Mouse (Mus musculus) monocyte, adult 2 months (primary cell): ENCODE results near the gene 3110082I17Rik.

Experiments used
- DNase-seq, 2 experiments: peaks; one replicate each; pipeline ENCODE4 v3.0.0; 2022; ENCODE audit warnings: low spot score in 2 of 2, low read depth in 1 of 2

3110082I17Rik gene

DNA sequence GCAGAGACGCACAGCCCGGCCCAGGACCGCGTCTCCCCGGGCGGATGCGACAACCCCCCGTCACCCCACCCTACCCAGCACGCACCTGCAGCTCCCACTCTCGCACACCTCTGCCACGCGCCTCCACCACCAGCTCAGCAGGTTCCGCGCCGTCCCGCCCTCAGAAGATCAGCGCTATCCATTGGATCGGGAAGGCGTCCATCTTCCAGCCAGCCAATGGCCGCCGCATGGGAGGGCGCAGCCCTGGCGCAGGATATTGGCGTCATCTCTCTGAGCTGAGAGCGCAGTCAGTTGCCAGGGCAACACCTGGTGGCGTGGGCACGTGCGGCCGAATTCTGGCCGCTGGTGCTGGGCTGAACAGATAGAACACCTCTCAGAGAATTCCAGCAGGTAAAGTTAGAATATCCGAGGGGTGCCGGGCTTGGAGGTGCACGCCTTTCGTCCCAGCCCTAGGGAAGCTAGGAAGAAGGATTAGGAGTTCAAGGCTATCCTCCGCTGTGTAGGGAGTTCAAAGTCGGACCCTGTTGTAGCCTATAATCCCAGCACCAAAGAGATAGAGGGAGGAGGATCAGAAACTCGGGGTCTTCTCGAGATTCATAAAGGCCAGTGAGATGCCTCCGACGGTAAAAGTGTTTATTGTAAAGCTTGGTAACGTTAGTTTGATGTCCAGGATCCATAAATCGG lies at the start of gene 3110082I17Rik:
3110082I17Rik (minus strand) TSS at position 144 of the 684 bp plus-strand sequence.
- peak; percentile 87 to 97 for DNase-seq

DNA sequence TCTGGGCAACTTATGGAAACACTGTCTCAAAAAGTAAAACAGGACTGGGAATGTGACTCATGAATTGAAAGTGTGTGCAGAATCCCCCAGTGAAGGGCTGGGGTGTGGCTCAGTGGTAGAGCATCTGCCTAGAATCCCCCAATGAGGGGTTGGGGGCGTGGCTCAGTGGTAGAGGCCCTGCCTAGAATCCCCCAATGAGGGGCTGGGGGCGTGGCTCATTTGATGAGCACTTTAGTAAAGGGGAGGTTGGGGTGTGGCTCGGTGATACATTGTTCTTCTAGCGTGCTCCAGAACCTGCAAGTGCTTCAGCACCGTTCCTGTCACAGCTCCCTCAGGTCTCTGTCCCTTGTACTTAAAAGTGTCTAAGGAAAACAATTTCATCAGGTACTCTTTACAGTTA lies 45.9 kb upstream of the 3110082I17Rik start:
- no peak for DNase-seq

DNA sequence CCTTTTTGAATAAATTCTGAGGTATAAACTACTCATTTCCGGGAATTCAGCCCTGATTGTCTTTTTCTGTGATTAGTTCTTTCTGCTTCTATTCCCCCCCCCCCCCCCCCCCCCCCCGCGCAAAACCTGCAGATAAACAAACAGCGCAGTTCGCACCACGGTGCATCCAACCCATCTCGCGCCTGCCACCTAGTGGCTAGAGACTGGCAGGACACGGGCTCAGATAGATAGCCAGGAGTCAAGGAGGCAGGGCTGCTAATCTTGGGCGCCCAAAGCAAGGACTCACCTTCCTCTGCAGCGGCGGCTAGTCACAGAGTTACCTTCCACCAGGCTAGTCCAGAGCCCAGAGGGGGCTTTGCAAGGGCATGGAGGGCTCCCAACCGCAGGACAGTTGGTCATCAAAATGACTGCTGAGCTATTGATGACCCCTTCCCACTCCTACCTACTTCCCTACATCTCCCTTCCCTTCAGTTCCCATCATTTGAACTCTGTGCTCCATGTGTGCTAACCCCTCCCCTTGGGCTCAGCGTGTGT lies 44.8 kb upstream of the 3110082I17Rik start:
- DNase-seq = peak; percentile 23 to 66

GRCm38 (mm10) chr5:139502281-139502680 lies 42.0 kb upstream of the 3110082I17Rik start:
- DNase-seq = no peak

GRCm38 (mm10) chr5:139498791-139499190 lies 38.5 kb upstream of the 3110082I17Rik start:
- no peak for DNase-seq

DNA sequence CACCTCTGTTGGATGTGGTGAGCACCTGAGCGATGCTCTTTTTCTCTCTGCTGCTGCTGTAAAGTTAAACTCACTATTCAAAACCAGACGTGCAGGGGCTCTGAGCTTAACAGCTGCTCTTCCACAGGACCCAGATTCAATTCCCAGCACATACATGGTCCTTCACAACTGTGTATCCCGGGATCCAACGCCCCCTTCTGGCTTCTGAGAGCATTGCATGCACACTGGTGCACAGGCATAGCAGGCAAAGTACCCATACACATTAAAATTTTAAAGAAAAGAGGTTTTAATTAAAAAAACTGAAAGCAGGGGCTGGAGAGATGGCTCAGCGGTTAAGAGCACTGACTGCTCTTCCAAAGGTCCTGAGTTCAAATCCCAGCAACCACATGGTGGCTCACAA lies 36.6 kb upstream of the 3110082I17Rik start:
- DNase-seq = no peak

- no peak for DNase-seq
Observed at GRCm38 (mm10) chr5:139495019-139495669, 34.8 kb upstream of the 3110082I17Rik start.

DNA sequence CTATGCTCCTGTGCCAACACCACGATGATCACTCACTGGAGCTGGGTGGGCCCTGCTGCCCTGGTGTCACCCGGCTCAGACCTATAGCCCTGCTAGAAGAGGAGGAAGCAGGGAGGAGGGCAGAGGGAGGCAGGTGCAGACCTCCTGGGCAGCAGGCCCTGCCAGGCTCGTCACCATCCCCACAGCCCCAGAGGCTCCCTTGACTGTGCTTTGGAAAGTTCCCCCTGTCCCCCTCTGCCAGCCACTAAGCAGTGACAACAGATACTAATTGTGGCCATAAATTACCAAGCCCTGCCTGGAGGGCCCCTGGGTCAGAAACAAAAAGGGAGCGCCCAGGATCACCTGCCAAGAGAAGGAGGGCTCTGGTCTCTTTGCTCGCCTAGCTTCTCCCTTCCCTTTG lies 33.4 kb upstream of the 3110082I17Rik start:
- DNase-seq = no peak

GRCm38 (mm10) chr5:139491348-139491747 lies 31.0 kb upstream of the 3110082I17Rik start:
- DNase-seq = no peak

DNA sequence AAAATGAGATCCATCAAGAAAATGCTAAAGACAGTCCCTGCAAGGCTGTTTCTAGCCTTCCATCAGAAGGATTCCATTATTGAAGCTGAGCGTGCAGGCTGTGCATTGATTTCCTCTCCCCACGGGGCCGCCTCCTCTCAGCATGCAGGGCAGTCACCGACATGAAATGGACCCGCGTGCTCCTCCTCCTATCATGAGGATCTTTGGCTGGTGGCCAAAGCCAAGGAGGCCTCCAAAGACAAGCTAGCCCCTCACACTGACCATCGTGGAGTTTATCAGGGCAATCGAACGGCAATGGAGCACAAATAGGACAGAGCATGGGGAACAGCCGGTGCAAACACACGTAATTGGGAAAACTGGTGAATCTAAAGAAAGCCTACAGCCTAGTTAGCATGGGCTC lies 29.8 kb upstream of the 3110082I17Rik start:
- no peak for DNase-seq

DNA sequence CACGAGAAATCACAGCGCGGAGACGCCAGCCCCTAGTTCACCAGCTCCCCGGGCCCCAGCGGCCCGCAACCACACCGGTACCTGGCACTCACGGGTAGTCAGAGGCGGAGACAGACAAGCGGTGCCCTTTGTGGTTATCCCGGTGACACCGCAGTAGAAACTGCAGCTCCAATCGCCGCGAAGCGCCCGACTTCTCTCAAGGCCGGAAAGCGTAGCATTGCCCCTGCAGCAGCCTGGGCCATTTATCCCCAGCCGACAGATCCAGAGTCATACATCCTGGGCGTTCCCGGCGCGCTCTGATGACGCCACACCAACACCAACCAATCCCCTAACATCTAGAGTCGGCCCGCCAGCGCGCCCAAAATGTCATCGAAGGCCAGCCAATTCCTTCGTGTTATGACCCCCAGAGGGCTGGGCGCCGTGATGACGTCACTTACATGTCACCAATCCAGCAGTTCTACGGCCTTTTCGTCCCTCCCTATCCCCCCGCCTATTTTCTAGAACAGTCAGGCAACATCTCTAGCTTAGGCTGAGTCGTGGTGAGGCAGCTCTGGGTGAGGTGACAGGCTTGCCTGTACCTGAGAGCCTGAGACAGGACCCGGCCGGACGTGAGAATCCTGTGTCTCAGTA lies 24.0 kb upstream of the 3110082I17Rik start, which contains the start of gene Zfand2a:
Zfand2a (minus strand) TSS at position 365 of the 630 bp plus-strand sequence.
- peak; percentile 99 for DNase-seq

DNA sequence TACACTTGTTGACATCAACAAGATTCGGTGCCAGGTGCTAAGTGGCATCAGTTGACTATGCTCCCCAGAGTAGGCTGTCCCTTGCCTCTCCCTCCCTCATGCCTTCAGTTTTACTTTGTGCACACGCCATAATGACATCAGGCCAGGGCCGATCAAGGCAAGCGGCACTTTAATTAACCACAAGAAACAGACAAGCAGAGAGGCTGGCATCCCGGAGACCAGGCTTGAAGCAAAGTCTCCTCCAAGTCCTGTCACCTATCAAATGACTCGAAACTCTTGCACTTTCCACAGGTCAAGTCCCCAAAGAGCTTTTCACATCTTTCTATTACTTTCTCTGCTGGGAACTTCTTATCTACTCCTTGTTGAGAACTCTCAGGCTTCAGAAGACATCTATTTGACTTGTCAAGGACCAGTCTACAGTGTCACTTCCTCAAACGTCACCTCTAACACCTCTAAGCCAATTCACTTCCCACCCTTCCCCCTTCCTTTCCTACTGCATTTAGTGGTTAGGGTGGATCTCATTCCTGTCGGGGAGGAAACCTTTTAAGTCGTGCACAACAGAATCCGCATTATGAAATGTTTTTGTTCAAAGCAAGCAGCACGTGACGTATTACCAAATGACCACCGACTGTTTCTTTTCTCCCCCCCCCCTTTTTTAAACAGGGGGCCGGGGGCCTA lies 23.0 kb upstream of the 3110082I17Rik start:
- DNase-seq = peak; percentile 14 to 58

DNA sequence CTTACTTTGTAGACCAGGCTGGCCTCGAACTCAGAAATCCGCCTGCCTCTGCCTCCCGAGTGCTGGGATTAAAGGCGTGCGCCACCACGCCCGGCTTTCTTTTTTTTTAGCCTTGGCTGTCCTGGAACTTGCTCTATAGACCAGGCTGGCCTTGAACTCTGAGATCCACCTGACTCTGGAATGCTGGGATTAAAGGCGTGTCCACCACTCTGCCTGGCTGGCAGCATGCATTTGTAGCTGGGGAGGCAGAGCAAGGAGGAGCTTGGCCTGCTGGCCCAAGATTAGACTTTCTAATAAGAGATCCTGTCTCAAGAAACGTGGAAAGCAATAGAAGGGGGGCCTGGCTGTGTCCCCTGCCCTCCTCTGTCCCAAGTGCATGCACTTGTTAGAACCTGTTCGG lies 20.1 kb upstream of the 3110082I17Rik start:
- DNase-seq = no peak

- DNase-seq = peak; percentile 72 to 74
Observed at GRCm38 (mm10) chr5:139479088-139479487, 18.8 kb upstream of the 3110082I17Rik start.

GRCm38 (mm10) chr5:139474741-139475140 lies 14.4 kb upstream of the 3110082I17Rik start:
- DNase-seq = no peak

DNA sequence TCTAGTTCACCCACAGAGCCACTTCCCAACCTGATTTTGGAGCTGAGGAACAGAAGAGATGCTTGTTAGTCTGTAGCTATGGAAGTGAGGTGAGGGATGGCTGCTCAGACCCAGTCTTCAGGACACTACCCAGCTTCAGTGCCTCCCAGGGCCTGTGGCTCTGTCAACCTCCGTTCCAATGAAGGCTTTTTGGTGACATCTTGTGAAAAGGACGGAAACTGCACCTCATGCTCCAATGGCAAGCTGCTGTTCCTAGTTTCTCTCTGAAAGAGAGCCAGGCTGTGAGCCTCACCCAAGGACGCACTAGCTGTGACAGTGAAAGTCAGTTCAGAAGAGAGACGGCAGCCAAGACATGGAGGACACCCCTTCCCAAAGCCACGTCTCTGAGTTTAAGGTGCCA lies 7.7 kb upstream of the 3110082I17Rik start:
- DNase-seq = no peak

- DNase-seq = no peak
Observed at GRCm38 (mm10) chr5:139466801-139467200, 6.5 kb upstream of the 3110082I17Rik start.

- DNase-seq = no peak
Observed at GRCm38 (mm10) chr5:139466373-139466772, 6.0 kb upstream of the 3110082I17Rik start.

DNA sequence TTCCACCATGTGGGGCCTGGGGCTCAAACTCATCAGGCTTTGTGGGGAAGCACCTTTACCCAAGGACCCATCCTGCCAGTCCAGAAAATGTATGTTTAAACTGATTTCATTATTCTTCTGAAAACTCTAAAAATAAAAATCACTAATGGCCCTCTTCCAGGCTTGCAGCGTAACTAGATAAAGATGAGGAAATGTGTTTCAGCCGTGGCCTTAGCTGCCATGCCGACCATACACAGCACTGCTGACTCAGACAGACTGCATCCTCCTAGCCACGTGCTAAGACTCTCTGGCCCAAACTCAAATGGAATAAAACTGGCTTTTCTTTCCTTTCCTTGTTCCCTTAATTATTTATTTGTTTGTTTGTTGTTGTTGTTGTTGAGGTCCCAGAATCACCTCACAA lies 4.5 kb upstream of the 3110082I17Rik start:
- no peak for DNase-seq

DNA sequence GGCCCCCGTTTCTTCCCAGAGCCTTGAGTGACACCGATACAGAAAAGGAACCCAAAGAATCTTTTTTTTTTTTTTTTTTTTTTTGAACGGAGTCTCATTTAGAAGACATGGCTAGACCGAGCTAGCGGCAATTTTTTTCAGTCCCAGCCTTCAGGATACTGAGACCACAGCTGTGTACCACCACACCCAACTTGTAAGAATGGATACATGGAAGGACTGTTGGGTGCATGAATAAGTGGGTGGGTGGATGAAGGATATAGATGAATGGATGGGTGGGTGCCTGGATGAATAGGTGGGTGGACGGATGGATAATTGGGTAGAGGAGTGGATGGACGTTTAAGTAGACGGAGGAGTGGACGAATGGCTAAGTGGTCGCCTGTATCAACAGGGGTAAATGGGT lies 389 bp downstream of the 3110082I17Rik start:
- DNase-seq = no peak

- no peak for DNase-seq
Observed at GRCm38 (mm10) chr5:139457241-139457640, 3.1 kb downstream of the 3110082I17Rik start.
